ENCODE assay signal across 1 mouse cellular context in the genomic region with DNA sequence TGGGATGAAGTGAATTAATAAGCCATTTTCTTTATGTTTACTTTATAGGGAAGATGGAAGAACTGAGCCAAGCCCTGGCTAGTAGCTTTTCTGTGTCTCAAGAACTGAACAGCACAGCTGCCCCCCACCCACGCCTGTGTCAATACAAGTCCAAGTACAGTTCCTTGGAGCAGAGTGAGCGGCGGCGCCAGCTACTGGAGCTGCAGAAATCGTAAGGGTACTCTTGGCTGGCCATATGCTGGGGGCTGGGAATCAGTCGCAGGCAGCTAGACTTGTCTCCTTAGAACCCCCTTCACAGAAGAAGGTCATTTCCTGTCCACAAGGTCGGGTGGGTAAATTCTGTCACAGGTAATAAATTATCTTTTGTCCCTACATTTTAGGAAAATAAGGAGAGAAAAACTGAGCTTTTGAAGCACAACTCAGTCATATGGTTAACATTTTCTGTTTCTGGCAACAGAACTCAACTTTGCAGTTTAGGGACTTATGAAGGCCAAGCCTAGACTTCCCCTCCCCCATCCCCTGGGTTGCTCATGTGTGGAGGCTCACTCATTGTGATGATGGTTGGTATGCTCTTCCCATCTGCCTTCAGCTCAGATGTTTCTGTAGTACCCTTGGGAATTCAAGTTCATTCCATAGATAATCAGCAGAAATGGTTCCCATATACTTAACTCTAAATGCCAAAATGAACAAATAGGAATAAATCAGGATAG.
TF ChIP-seq lines count a peak whose summit lies in the region.

No protein-coding gene starts in this region.

TF ChIP-seq in CH12.LX, 34 proteins besides CTCF, POLR2A, EP300 and RAD21 (continued from another document):
- no peak for TF ChIP-seq USF2 (conservative IDR thresholded peaks at IDR 0.05; ENCODE audit: low read depth, low read length)
